Mouse (Mus musculus) CH12.LX (cell line): ENCODE measurements around the gene Pitpnm3. TPM values are rescaled to one million over a fixed set of nuclear protein-coding genes. Genes with fewer than 3 reads are reported as not detected.

Experiments used
- DNase-seq: peaks from one replicate; pipeline ENCODE4 v3.0.0-alpha.2; 2013; ENCODE audit errors: extremely low read depth
- H3K27ac ChIP-seq: 2 replicates; pipeline ENCODE4 v1.5.1; 2012; ENCODE audit warnings: low read depth, mild to moderate bottlenecking, control low read depth, moderate library complexity; ENCODE audit not compliant: insufficient read depth
- H3K27me3 ChIP-seq: replicated peaks from 2 replicates; pipeline ENCODE3; 2012; ENCODE audit warnings: inconsistent platforms
- H3K36me3 ChIP-seq, 2 experiments: replicated peaks in 1 of 2; 2 replicates each; pipeline versions ENCODE3 to v1.6.1; 2012; ENCODE audit warnings: inconsistent platforms in 1 of 2, low read length in 1 of 2, mild to moderate bottlenecking in 1 of 2, mixed read lengths in 1 of 2, moderate library complexity in 1 of 2; ENCODE audit not compliant: control insufficient read depth in 1 of 2, insufficient read depth in 1 of 2
- H3K4me1 ChIP-seq, 2 experiments: 2 replicates each; pipeline ENCODE4 v1.6.1; 2012; ENCODE audit warnings: inconsistent platforms in 1 of 2, moderate library complexity in 1 of 2; ENCODE audit not compliant: insufficient read depth in 2 of 2, control insufficient read depth in 1 of 2
- H3K4me2 ChIP-seq: 2 replicates; pipeline ENCODE4 v1.6.1; 2012; ENCODE audit warnings: low read depth, mild to moderate bottlenecking, control low read depth; ENCODE audit not compliant: poor library complexity, insufficient read depth, severe bottlenecking
- H3K4me3 ChIP-seq, 3 experiments: fragments of 150-350 bp in 1 of 3; sonication (generic) in 1 of 3; replicated peaks in 1 of 3; 2 replicates each; pipeline versions ENCODE3 to v1.5.1; 2011 to 2012; ENCODE audit warnings: low read depth in 2 of 3, low read length in 2 of 3, mild to moderate bottlenecking in 2 of 3, moderate library complexity in 2 of 3, control low read depth in 1 of 3, improper control_type of control experiment in 1 of 3, inconsistent platforms in 1 of 3, mixed read lengths in 1 of 3; ENCODE audit not compliant: poor library complexity in 1 of 3
- H3K79me2 ChIP-seq: replicated peaks from 2 replicates; pipeline ENCODE4 v1.6.1; 2012; ENCODE audit warnings: mild to moderate bottlenecking, moderate library complexity; ENCODE audit not compliant: control insufficient read depth, poor library complexity, insufficient read depth, severe bottlenecking; ENCODE audit errors: extremely low read depth
- H3K9ac ChIP-seq: 2 replicates; pipeline ENCODE4 v1.6.1; 2012; ENCODE audit warnings: low read depth, mild to moderate bottlenecking, control low read depth, moderate library complexity; ENCODE audit not compliant: insufficient read depth
- H3K9me3 ChIP-seq: replicated peaks from 2 replicates; pipeline ENCODE3; 2012; ENCODE audit warnings: low read length, inconsistent platforms, mixed read lengths
- CHD1 ChIP-seq: IDR thresholded peaks from 2 replicates; pipeline ENCODE4 v1.6.1; 2012; ENCODE audit warnings: low read depth, low read length, improper control_type of control experiment, inconsistent platforms
- E2F4 ChIP-seq: IDR thresholded peaks from 2 replicates; pipeline ENCODE4 v1.6.1; 2011; ENCODE audit warnings: low read depth, low read length, improper control_type of control experiment; ENCODE audit not compliant: insufficient replicate concordance
- HCFC1 ChIP-seq: IDR thresholded peaks from 2 replicates; pipeline ENCODE4 v1.6.1; 2012; ENCODE audit warnings: low read depth, mild to moderate bottlenecking, inconsistent platforms, low read length, improper control_type of control experiment
- JUN ChIP-seq: IDR thresholded peaks from 2 replicates; pipeline ENCODE4 v1.6.1; 2011; ENCODE audit warnings: low read depth, mild to moderate bottlenecking, low read length, improper control_type of control experiment, moderate library complexity; ENCODE audit not compliant: insufficient read depth
- KAT2A ChIP-seq: IDR thresholded peaks from 2 replicates; pipeline ENCODE4 v1.6.1; 2012; ENCODE audit warnings: low read length, improper control_type of control experiment, inconsistent platforms; ENCODE audit not compliant: insufficient replicate concordance
- MAFK ChIP-seq: IDR thresholded peaks from 2 replicates; pipeline ENCODE4 v1.6.1; 2011; ENCODE audit warnings: low read length, improper control_type of control experiment; ENCODE audit not compliant: insufficient replicate concordance
- MEF2A ChIP-seq: IDR thresholded peaks from 2 replicates; pipeline ENCODE4 v1.6.1; 2014; ENCODE audit warnings: low read depth, mild to moderate bottlenecking, inconsistent platforms, low read length, improper control_type of control experiment, borderline replicate concordance
- MXI1 ChIP-seq: IDR thresholded peaks from 2 replicates; pipeline ENCODE4 v1.6.1; 2011; ENCODE audit warnings: mild to moderate bottlenecking, low read depth, low read length, improper control_type of control experiment
- NRF1 ChIP-seq: IDR thresholded peaks from 2 replicates; pipeline ENCODE4 v1.6.1; 2014; ENCODE audit warnings: low read depth, mild to moderate bottlenecking, inconsistent platforms, low read length, improper control_type of control experiment, moderate library complexity
- POLR2A ChIP-seq: IDR thresholded peaks from 2 replicates; pipeline ENCODE4 v1.6.1; 2011; ENCODE audit warnings: low read depth, mild to moderate bottlenecking, improper control_type of control experiment, low read length
- POLR2AphosphoS2 ChIP-seq: IDR thresholded peaks from 2 replicates; pipeline ENCODE4 v1.6.1; 2011; ENCODE audit warnings: low read depth, low read length, improper control_type of control experiment
- RCOR1 ChIP-seq: conservative IDR thresholded peaks from 2 replicates; pipeline ENCODE4 v1.6.1; 2012; ENCODE audit warnings: low read depth, mild to moderate bottlenecking, inconsistent platforms, low read length, improper control_type of control experiment
- UBTF ChIP-seq: IDR thresholded peaks from 2 replicates; pipeline ENCODE4 v1.6.1; 2012; ENCODE audit warnings: low read depth, mild to moderate bottlenecking, inconsistent platforms, low read length, improper control_type of control experiment, moderate library complexity
- USF1 ChIP-seq: IDR thresholded peaks from 2 replicates; pipeline ENCODE4 v1.6.1; 2014; ENCODE audit warnings: low read depth, mild to moderate bottlenecking, inconsistent platforms, low read length, improper control_type of control experiment
- USF2 ChIP-seq: conservative IDR thresholded peaks from 2 replicates; pipeline ENCODE4 v1.6.1; 2011; ENCODE audit warnings: low read depth, low read length, improper control_type of control experiment
- ZKSCAN1 ChIP-seq: IDR thresholded peaks from 2 replicates; pipeline ENCODE4 v1.6.1; 2012; ENCODE audit warnings: low read depth, inconsistent platforms, low read length, improper control_type of control experiment, borderline replicate concordance
- ZMIZ1 ChIP-seq: IDR thresholded peaks from 2 replicates; pipeline ENCODE4 v1.6.1; 2012; ENCODE audit warnings: low read depth, mild to moderate bottlenecking, inconsistent platforms, low read length, improper control_type of control experiment
- dilution Hi-C: fragments of 300-500 bp; cut with MboI; formaldehyde crosslinking; loops from 2 replicates; pipeline ENCODE4 v1.14.3; 2020; ENCODE audit warnings: low sequenced_read_pairs; ENCODE audit not compliant: extremely low pct_unique_long_range_greater_than_20kb, extremely low pct_ligation_motif_present
- in situ Hi-C: fragments of 300-500 bp; cut with MboI; formaldehyde crosslinking; loops from 3 replicates; pipeline ENCODE4 v1.14.3; 2019; ENCODE audit warnings: low sequenced_read_pairs, low pct_ligation_motif_present, low pct_unique_long_range_greater_than_20kb, mixed read lengths
- polyA plus RNA-seq: library from polyadenylated mRNA; unstranded; fragments of >175 nt; gene quantifications from 2 replicates; pipeline ENCODE4 v1.2.1, GENCODE M21; 2012; ENCODE audit warnings: low read depth; ENCODE audit not compliant: insufficient read length
- total RNA-seq, 2 experiments: library from RNA; depleted of rRNA; stranded (reverse); fragments of 300-350 nt in 1 of 2; fragments of >200 nt in 1 of 2; gene quantifications; 2 replicates each; pipeline ENCODE4 v1.2.3; 2012 to 2014

Pitpnm3 gene
- total and polyA plus RNA-seq, 3 experiments = 0.08 to 0.59 (median 0.31) TPM

GRCm38 (mm10) chr11:72181136-72181535 lies 45.6 kb upstream of the Pitpnm3 start:
- Histone ChIP-seq H3K27me3 (no peaks in the 10 kb centered on the region), H3K27ac (no peak overlapping the region), H3K36me3 (peaks cover 27 to 68% of the 10 kb centered on the region in 2 experiments), H3K79me2 (no peaks in the 10 kb centered on the region), H3K9me3 (no peaks in the 10 kb centered on the region), H3K4me2 (no peak overlapping the region), H3K9ac (no peak overlapping the region), H3K4me3 (no peak overlapping the region), H3K4me1 (peaks cover 0 to 7% of the 10 kb centered on the region in 2 experiments; a peak in 1 of 4 replicates)
- dilution Hi-C loops (no loop called here), in situ Hi-C loops (no loop called here)
- DNase-seq = no peak
- TF ChIP-seq POLR2AphosphoS2 = no peak
- no peak for TF ChIP-seq KAT2A
- no peak for TF ChIP-seq UBTF
- no peak for TF ChIP-seq MAFK
- TF ChIP-seq NRF1 = no peak
- no peak for TF ChIP-seq JUN
- TF ChIP-seq E2F4 = no peak
- TF ChIP-seq ZKSCAN1 = no peak
- TF ChIP-seq HCFC1 = no peak
- no peak for TF ChIP-seq MEF2A
- no peak for TF ChIP-seq POLR2A
- TF ChIP-seq USF2 = no peak
- no peak for TF ChIP-seq MXI1
- TF ChIP-seq USF1 = no peak
- TF ChIP-seq RCOR1 = no peak
- no peak for TF ChIP-seq CHD1
- no peak for TF ChIP-seq ZMIZ1

DNA sequence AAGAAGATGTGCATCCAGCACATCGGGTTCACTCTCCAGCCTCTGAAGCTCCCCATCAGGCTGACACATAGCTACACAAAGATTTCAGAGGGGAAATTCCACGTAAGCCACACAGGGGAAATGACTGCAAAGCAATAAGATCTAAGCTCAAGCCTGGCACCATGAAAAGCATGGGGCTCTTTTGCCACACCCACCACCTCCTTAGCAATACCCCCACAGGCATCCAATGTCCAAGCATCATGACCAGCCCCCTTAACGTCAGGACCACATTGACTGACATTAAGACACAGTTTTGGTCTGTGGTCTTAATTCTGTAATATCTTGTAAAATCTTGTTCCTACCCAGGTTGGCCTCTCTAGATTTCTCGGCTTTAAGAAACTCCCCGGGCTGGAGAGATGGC lies 45.0 kb upstream of the Pitpnm3 start:
- H3K9me3 ChIP-seq = no peaks in the 10 kb centered on the region
- dilution Hi-C loops (no loop called here), in situ Hi-C loops (no loop called here)
- TF ChIP-seq E2F4 (no peak), MXI1 (no peak)
- H3K36me3 ChIP-seq = peaks cover 28 to 68% of the 10 kb centered on the region in 2 experiments
- no peak for DNase-seq
- H3K4me2 ChIP-seq = no peak overlapping the region
- no peak overlapping the region for H3K4me3 ChIP-seq
- H3K79me2 ChIP-seq = no peaks in the 10 kb centered on the region
- H3K9ac ChIP-seq = no peak overlapping the region
- no peak overlapping the region for H3K27ac ChIP-seq
- no peaks in the 10 kb centered on the region for H3K27me3 ChIP-seq
- peaks cover 0 to 7% of the 10 kb centered on the region in 2 experiments; a peak in 1 of 4 replicates for H3K4me1 ChIP-seq
